17 mouse cellular contexts compared by ENCODE assay signal in genomic region chr17:49792217-49792743, GRCm38 (mm10).
DNase-seq lines count a peak whose midpoint lies in the region; ATAC-seq lines count a peak whose summit lies in the region.
"Had no signal": no experiment of that assay in that cellular context is flagged by ENCODE, and none has a peak within 500 bp of the region (broad histone marks: within the 10 kb centered on the region; RNA-seq: fewer than 3 reads in every experiment).

No protein-coding gene starts in this region.

- H3K9me3 ChIP-seq in midbrain, embryonic 10.5 days (replicated peaks), result no peaks in the 10 kb centered on the region
- H3K9me3 ChIP-seq in midbrain, embryonic 15.5 days, result no peaks in the 10 kb centered on the region
- no peaks in the 10 kb centered on the region for H3K9me3 ChIP-seq in limb, embryonic 13.5 days
- H3K9me3 ChIP-seq: embryonic facial prominence, embryonic 12.5 days; hindbrain, embryonic 10.5 days had no signal

- WGBS in midbrain, embryonic 10.5 days, result 90% methylated on average over 10 of the region's 10 CpGs
- WGBS in midbrain, embryonic 15.5 days, result 89% methylated on average over 10 of the region's 10 CpGs
- 48% methylated on average over 10 of the region's 10 CpGs for WGBS in limb, embryonic 13.5 days

- H3K9ac ChIP-seq in midbrain, embryonic 15.5 days, result no peak overlapping the region
- H3K9ac ChIP-seq in limb, embryonic 13.5 days, result no peak overlapping the region
- H3K9ac ChIP-seq: embryonic facial prominence, embryonic 12.5 days; heart, embryonic 12.5 days; hindbrain, embryonic 14.5 days had no signal

- no peaks in the 10 kb centered on the region for H3K36me3 ChIP-seq in midbrain, embryonic 10.5 days
- no peaks in the 10 kb centered on the region for H3K36me3 ChIP-seq in midbrain, embryonic 15.5 days (replicated peaks)
- H3K36me3 ChIP-seq in limb, embryonic 13.5 days, result no peaks in the 10 kb centered on the region
- H3K36me3 ChIP-seq: embryonic facial prominence, embryonic 12.5 days; heart, embryonic 12.5 days; hindbrain, embryonic 10.5 days had no signal

- H3K4me2 ChIP-seq in midbrain, embryonic 15.5 days, result no peak overlapping the region
- no peak overlapping the region for H3K4me2 ChIP-seq in limb, embryonic 13.5 days (replicated peaks)
- H3K4me2 ChIP-seq: embryonic facial prominence, embryonic 12.5 days; heart, embryonic 12.5 days; hindbrain, embryonic 14.5 days had no signal

- H3K4me3 ChIP-seq in midbrain, embryonic 10.5 days, result no peak overlapping the region
- no peak overlapping the region for H3K4me3 ChIP-seq in midbrain, embryonic 15.5 days
- no peak overlapping the region for H3K4me3 ChIP-seq in limb, embryonic 13.5 days
- H3K4me3 ChIP-seq: embryonic facial prominence, embryonic 12.5 days; gastrocnemius, adult 2 months; heart, embryonic 12.5 days; hindbrain, embryonic 10.5 days had no signal

- H3K27ac ChIP-seq in midbrain, embryonic 10.5 days (replicated peaks), result no peak overlapping the region
- no peak overlapping the region for H3K27ac ChIP-seq in midbrain, embryonic 15.5 days
- peak overlapping the region; percentile 44; the same call in 1 of the 2 replicates for H3K27ac ChIP-seq in limb, embryonic 13.5 days
- H3K27ac ChIP-seq: embryonic facial prominence, embryonic 12.5 days; gastrocnemius, adult 2 months; hindbrain, embryonic 10.5 days; hindbrain, embryonic 14.5 days had no signal

- H3K4me1 ChIP-seq in midbrain, embryonic 10.5 days, result peaks cover 23% of the 10 kb centered on the region
- no peaks in the 10 kb centered on the region for H3K4me1 ChIP-seq in midbrain, embryonic 15.5 days
- peaks cover 20% of the 10 kb centered on the region for H3K4me1 ChIP-seq in limb, embryonic 13.5 days
- H3K4me1 ChIP-seq: embryonic facial prominence, embryonic 12.5 days had no signal

- peak; percentile 77 for DNase-seq in heart, adult 11 months
- no peak for DNase-seq in heart, adult 18-20 months
- DNase-seq in midbrain, embryonic 10.5 days (ENCODE audit: low spot score), result peak; percentile 4
- DNase-seq in lung, postnatal 14 days, result no peak
- DNase-seq: adrenal gland, adult 8-10 months; adrenal gland, postnatal 36 days; cerebellum, adult 2 months; cerebellum, postnatal 10 days; gastrocnemius, adult 2 months; gastrocnemius, postnatal 25 days had no signal

- no peaks in the 10 kb centered on the region for H3K27me3 ChIP-seq in midbrain, embryonic 10.5 days (ENCODE audit: low read depth, poor library complexity, severe bottlenecking)
- H3K27me3 ChIP-seq in midbrain, embryonic 15.5 days (replicated peaks), result no peaks in the 10 kb centered on the region
- no peaks in the 10 kb centered on the region for H3K27me3 ChIP-seq in limb, embryonic 13.5 days
- H3K27me3 ChIP-seq: embryonic facial prominence, embryonic 12.5 days; heart, embryonic 12.5 days had no signal

- ATAC-seq in midbrain, embryonic 15.5 days (replicated peaks), result no peak
- ATAC-seq in limb, embryonic 13.5 days (ENCODE audit: low FRiP score, low read depth), result peak; percentile 84
- ATAC-seq: forebrain, embryonic 14.5 days had no signal

Comparison
In these comparisons a context has a peak if more than half of its experiments do, and no peak if none do; other contexts are left out.
1. DNase-seq: peak in heart, adult 11 months (single experiment) and midbrain, embryonic 10.5 days (single experiment); none in heart, adult 18-20 months (0 of 2) and lung, postnatal 14 days (single experiment).